Mouse (Mus musculus): ENCODE measurements at regions not wholly inside any gene's neighbourhood (a gene's known extent, or its start where the extent isn't known, plus 50 kb on each side); places are given as distances from the start of the nearest gene placed in this dataset.
A peak's percentile ranks its signal among the peaks of the same experiment; 100 is the strongest.

GRCm38 (mm10) chr12:94468609-94469008, 1223.4 kb upstream of the Flrt2 start:
- no peak overlapping the region for H3K4me3 ChIP-seq (ENCODE audit: low read depth, low read length)
- H3K9ac ChIP-seq (ENCODE audit: low read depth, low read length), result no peak overlapping the region
- no peaks in the 10 kb centered on the region for H3K36me3 ChIP-seq (ENCODE audit: control insufficient read depth, insufficient read depth, low read length)
- 74% methylated on average over 3 of the region's 3 CpGs for WGBS
- H3K4me1 ChIP-seq (ENCODE audit: control insufficient read depth, insufficient read depth, low read length), result no peaks in the 10 kb centered on the region
- ATAC-seq (ENCODE audit: low read depth), result no peak
- no peaks in the 10 kb centered on the region for H3K27me3 ChIP-seq (replicated peaks; ENCODE audit: control insufficient read depth, insufficient read depth, low read length)
- no peak overlapping the region for H3K27ac ChIP-seq (replicated peaks; ENCODE audit: low read depth, low read length)
- DNase-seq (ENCODE audit: low spot score), result no peak
- no peak overlapping the region for H3K4me2 ChIP-seq (ENCODE audit: low read depth, low read length)
- no peaks in the 10 kb centered on the region for H3K9me3 ChIP-seq (ENCODE audit: control insufficient read depth, low read length)

- no peak overlapping the region for H3K9ac ChIP-seq (ENCODE audit: low read depth, low read length)
- H3K4me3 ChIP-seq (ENCODE audit: low read depth, low read length), result no peak overlapping the region
- no peaks in the 10 kb centered on the region for H3K27me3 ChIP-seq (replicated peaks; ENCODE audit: control insufficient read depth, insufficient read depth, low read length)
- no peak for ATAC-seq (ENCODE audit: low read depth)
- no peaks in the 10 kb centered on the region for H3K9me3 ChIP-seq (ENCODE audit: control insufficient read depth, low read length)
- H3K4me1 ChIP-seq (ENCODE audit: control insufficient read depth, insufficient read depth, low read length), result no peaks in the 10 kb centered on the region
- 45% methylated on average over 2 of the region's 2 CpGs for WGBS
- DNase-seq (ENCODE audit: low spot score), result no peak
- no peak overlapping the region for H3K4me2 ChIP-seq (ENCODE audit: low read depth, low read length)
- H3K27ac ChIP-seq (replicated peaks; ENCODE audit: low read depth, low read length), result no peak overlapping the region
- H3K36me3 ChIP-seq (ENCODE audit: control insufficient read depth, insufficient read depth, low read length), result no peaks in the 10 kb centered on the region
These were observed 1222.2 kb upstream of the Flrt2 start for GRCm38 (mm10) chr12:94469850-94470249.

- H3K9ac ChIP-seq (ENCODE audit: low read depth, low read length), result no peak overlapping the region
- no peak overlapping the region for H3K4me3 ChIP-seq (ENCODE audit: low read depth, low read length)
- H3K4me2 ChIP-seq (ENCODE audit: low read depth, low read length), result no peak overlapping the region
- H3K27ac ChIP-seq (replicated peaks; ENCODE audit: low read depth, low read length), result no peak overlapping the region
- no peak for ATAC-seq (ENCODE audit: low read depth)
- H3K9me3 ChIP-seq (ENCODE audit: control insufficient read depth, low read length), result no peaks in the 10 kb centered on the region
- no peaks in the 10 kb centered on the region for H3K4me1 ChIP-seq (ENCODE audit: control insufficient read depth, insufficient read depth, low read length)
- H3K36me3 ChIP-seq (ENCODE audit: control insufficient read depth, insufficient read depth, low read length), result no peaks in the 10 kb centered on the region
- H3K27me3 ChIP-seq (replicated peaks; ENCODE audit: control insufficient read depth, insufficient read depth, low read length), result no peaks in the 10 kb centered on the region
- DNase-seq (ENCODE audit: low spot score), result peak; percentile 34
- 35% methylated on average over 1 of the region's 1 CpGs for WGBS
These were observed 1221.0 kb upstream of the Flrt2 start for GRCm38 (mm10) chr12:94470981-94471380.

- Histone ChIP-seq H3K27me3 (replicated peaks; ENCODE audit: control insufficient read depth, insufficient read depth, low read length) (no peaks in the 10 kb centered on the region), H3K4me2 (ENCODE audit: low read depth, low read length) (no peak overlapping the region), H3K9me3 (ENCODE audit: control insufficient read depth, low read length) (no peaks in the 10 kb centered on the region), H3K36me3 (ENCODE audit: control insufficient read depth, insufficient read depth, low read length) (no peaks in the 10 kb centered on the region), H3K27ac (replicated peaks; ENCODE audit: low read depth, low read length) (no peak overlapping the region), H3K4me1 (ENCODE audit: control insufficient read depth, insufficient read depth, low read length) (no peaks in the 10 kb centered on the region), H3K4me3 (ENCODE audit: low read depth, low read length) (no peak overlapping the region), H3K9ac (ENCODE audit: low read depth, low read length) (no peak overlapping the region)
- WGBS, result 67% methylated on average over 2 of the region's 2 CpGs
- no peak for DNase-seq (ENCODE audit: low spot score)
- ATAC-seq (ENCODE audit: low read depth), result no peak
These were observed 1203.3 kb upstream of the Flrt2 start for GRCm38 (mm10) chr12:94488721-94489120.

GRCm38 (mm10) chr12:94508099-94508498, 1183.9 kb upstream of the Flrt2 start:
- H3K4me2 ChIP-seq (ENCODE audit: low read depth, low read length), result no peak overlapping the region
- no peaks in the 10 kb centered on the region for H3K36me3 ChIP-seq (ENCODE audit: control insufficient read depth, insufficient read depth, low read length)
- WGBS, result 79% methylated on average over 7 of the region's 7 CpGs
- ATAC-seq (ENCODE audit: low read depth) (no peak), DNase-seq (ENCODE audit: low spot score) (peak; percentile 18)
- no peak overlapping the region for H3K27ac ChIP-seq (replicated peaks; ENCODE audit: low read depth, low read length)
- no peak overlapping the region for H3K4me3 ChIP-seq (ENCODE audit: low read depth, low read length)
- no peaks in the 10 kb centered on the region for H3K27me3 ChIP-seq (replicated peaks; ENCODE audit: control insufficient read depth, insufficient read depth, low read length)
- H3K4me1 ChIP-seq (ENCODE audit: control insufficient read depth, insufficient read depth, low read length), result 0 out of 2 replicates have a peak, but pooled peaks cover 4% of the 10 kb centered on the region
- no peaks in the 10 kb centered on the region for H3K9me3 ChIP-seq (ENCODE audit: control insufficient read depth, low read length)
- H3K9ac ChIP-seq (ENCODE audit: low read depth, low read length), result no peak overlapping the region

- Histone ChIP-seq H3K27ac (replicated peaks; ENCODE audit: low read depth, low read length) (no peak overlapping the region), H3K9ac (ENCODE audit: low read depth, low read length) (no peak overlapping the region), H3K27me3 (replicated peaks; ENCODE audit: control insufficient read depth, insufficient read depth, low read length) (no peaks in the 10 kb centered on the region), H3K4me2 (ENCODE audit: low read depth, low read length) (no peak overlapping the region), H3K9me3 (ENCODE audit: control insufficient read depth, low read length) (no peaks in the 10 kb centered on the region), H3K4me3 (ENCODE audit: low read depth, low read length) (no peak overlapping the region), H3K36me3 (ENCODE audit: control insufficient read depth, insufficient read depth, low read length) (no peaks in the 10 kb centered on the region), H3K4me1 (ENCODE audit: control insufficient read depth, insufficient read depth, low read length) (0 out of 2 replicates have a peak, but pooled peaks cover 4% of the 10 kb centered on the region)
- DNase-seq (ENCODE audit: low spot score), result peak; percentile 34
- 34% methylated on average over 5 of the region's 5 CpGs for WGBS
- no peak for ATAC-seq (ENCODE audit: low read depth)
These were observed 1182.2 kb upstream of the Flrt2 start for GRCm38 (mm10) chr12:94509855-94510254.

GRCm38 (mm10) chr12:94544706-94545105, 1147.3 kb upstream of the Flrt2 start:
- Histone ChIP-seq H3K36me3 (ENCODE audit: control insufficient read depth, insufficient read depth, low read length) (no peaks in the 10 kb centered on the region), H3K4me1 (ENCODE audit: control insufficient read depth, insufficient read depth, low read length) (peaks cover 5% of the 10 kb centered on the region; the same call in 1 of the 2 replicates), H3K9me3 (ENCODE audit: control insufficient read depth, low read length) (no peaks in the 10 kb centered on the region), H3K27ac (replicated peaks; ENCODE audit: low read depth, low read length) (no peak overlapping the region), H3K27me3 (replicated peaks; ENCODE audit: control insufficient read depth, insufficient read depth, low read length) (no peaks in the 10 kb centered on the region), H3K9ac (ENCODE audit: low read depth, low read length) (no peak overlapping the region), H3K4me2 (ENCODE audit: low read depth, low read length) (no peak overlapping the region), H3K4me3 (ENCODE audit: low read depth, low read length) (no peak overlapping the region)
- no peak for ATAC-seq (ENCODE audit: low read depth)
- peak; percentile 3 for DNase-seq (ENCODE audit: low spot score)
- 75% methylated on average over 7 of the region's 7 CpGs for WGBS

GRCm38 (mm10) chr12:94560374-94561194, 1131.4 kb upstream of the Flrt2 start:
- no peaks in the 10 kb centered on the region for H3K4me1 ChIP-seq (ENCODE audit: control insufficient read depth, insufficient read depth, low read length)
- H3K27ac ChIP-seq (replicated peaks; ENCODE audit: low read depth, low read length), result no peak overlapping the region
- DNase-seq (ENCODE audit: low spot score) (no peak), ATAC-seq (ENCODE audit: low read depth) (no peak)
- 81% methylated on average over 2 of the region's 2 CpGs for WGBS
- no peaks in the 10 kb centered on the region for H3K9me3 ChIP-seq (ENCODE audit: control insufficient read depth, low read length)
- H3K9ac ChIP-seq (ENCODE audit: low read depth, low read length), result no peak overlapping the region
- H3K27me3 ChIP-seq (replicated peaks; ENCODE audit: control insufficient read depth, insufficient read depth, low read length), result no peaks in the 10 kb centered on the region
- no peak overlapping the region for H3K4me2 ChIP-seq (ENCODE audit: low read depth, low read length)
- H3K4me3 ChIP-seq (ENCODE audit: low read depth, low read length), result no peak overlapping the region
- H3K36me3 ChIP-seq (ENCODE audit: control insufficient read depth, insufficient read depth, low read length), result no peaks in the 10 kb centered on the region

- 80% methylated on average over 2 of the region's 2 CpGs for WGBS
- ATAC-seq (ENCODE audit: low read depth), result no peak
- no peak overlapping the region for H3K9ac ChIP-seq (ENCODE audit: low read depth, low read length)
These were observed 1117.0 kb upstream of the Flrt2 start for GRCm38 (mm10) chr12:94574981-94575380.

More at GRCm38 (mm10) chr12:94574981-94575380, 1117.0 kb upstream of the Flrt2 start:
- H3K4me3 ChIP-seq (ENCODE audit: low read depth, low read length), result no peak overlapping the region
- H3K27me3 ChIP-seq (replicated peaks; ENCODE audit: control insufficient read depth, insufficient read depth, low read length), result no peaks in the 10 kb centered on the region
- DNase-seq (ENCODE audit: low spot score), result no peak
- H3K36me3 ChIP-seq (ENCODE audit: control insufficient read depth, insufficient read depth, low read length), result no peaks in the 10 kb centered on the region
- no peak overlapping the region for H3K4me2 ChIP-seq (ENCODE audit: low read depth, low read length)
- no peaks in the 10 kb centered on the region for H3K9me3 ChIP-seq (ENCODE audit: control insufficient read depth, low read length)
- H3K4me1 ChIP-seq (ENCODE audit: control insufficient read depth, insufficient read depth, low read length), result no peaks in the 10 kb centered on the region
- no peak overlapping the region for H3K27ac ChIP-seq (replicated peaks; ENCODE audit: low read depth, low read length)
